Mouse (Mus musculus) bone marrow, adult 2 months (tissue): ENCODE measurements around the gene Olfr104-ps.

ENCODE experiments used
- CTCF ChIP-seq: fragments of 200-500 bp; IDR thresholded peaks from 2 replicates; pipeline ENCODE4 v1.5.1; 2011; ENCODE audit warnings: low read length, control low read depth; ENCODE audit not compliant: control insufficient read depth, insufficient read depth
- POLR2A ChIP-seq: fragments of 200-500 bp; IDR thresholded peaks from 2 replicates; pipeline ENCODE4 v1.6.1; 2011; ENCODE audit warnings: low read depth, mild to moderate bottlenecking, control low read depth, low read length, borderline replicate concordance; ENCODE audit not compliant: control insufficient read depth

DNA sequence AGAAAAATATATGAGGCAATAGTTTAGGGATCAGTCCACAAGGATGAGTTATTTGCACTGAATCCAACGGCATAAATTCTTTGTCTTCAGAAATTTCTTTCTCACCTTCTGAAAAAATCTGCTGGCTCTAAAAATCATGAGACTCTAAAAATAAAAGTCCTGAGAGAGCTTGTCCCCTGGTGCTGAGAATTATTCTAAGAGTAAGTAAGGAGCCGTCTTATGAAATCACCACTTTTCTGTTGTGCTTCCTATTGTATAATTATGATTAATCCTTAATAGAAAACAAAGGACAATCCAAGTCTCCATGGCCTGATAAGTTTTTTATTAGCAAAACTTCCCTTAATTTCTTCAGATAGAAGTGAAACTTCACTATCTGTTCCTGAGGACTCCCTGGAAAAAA lies 19.8 kb upstream of the Olfr104-ps start, which contains the start of gene Olfr103:
- TF ChIP-seq POLR2A (no peak), CTCF (no peak)
